Mouse (Mus musculus) urinary bladder, postnatal 14 days (tissue): Measurements from ENCODE around the gene Arhgef11.

Experiments used
- DNase-seq: peaks from one replicate; pipeline ENCODE4 v3.0.0; 2021; ENCODE audit warnings: low spot score

Arhgef11 gene

DNA sequence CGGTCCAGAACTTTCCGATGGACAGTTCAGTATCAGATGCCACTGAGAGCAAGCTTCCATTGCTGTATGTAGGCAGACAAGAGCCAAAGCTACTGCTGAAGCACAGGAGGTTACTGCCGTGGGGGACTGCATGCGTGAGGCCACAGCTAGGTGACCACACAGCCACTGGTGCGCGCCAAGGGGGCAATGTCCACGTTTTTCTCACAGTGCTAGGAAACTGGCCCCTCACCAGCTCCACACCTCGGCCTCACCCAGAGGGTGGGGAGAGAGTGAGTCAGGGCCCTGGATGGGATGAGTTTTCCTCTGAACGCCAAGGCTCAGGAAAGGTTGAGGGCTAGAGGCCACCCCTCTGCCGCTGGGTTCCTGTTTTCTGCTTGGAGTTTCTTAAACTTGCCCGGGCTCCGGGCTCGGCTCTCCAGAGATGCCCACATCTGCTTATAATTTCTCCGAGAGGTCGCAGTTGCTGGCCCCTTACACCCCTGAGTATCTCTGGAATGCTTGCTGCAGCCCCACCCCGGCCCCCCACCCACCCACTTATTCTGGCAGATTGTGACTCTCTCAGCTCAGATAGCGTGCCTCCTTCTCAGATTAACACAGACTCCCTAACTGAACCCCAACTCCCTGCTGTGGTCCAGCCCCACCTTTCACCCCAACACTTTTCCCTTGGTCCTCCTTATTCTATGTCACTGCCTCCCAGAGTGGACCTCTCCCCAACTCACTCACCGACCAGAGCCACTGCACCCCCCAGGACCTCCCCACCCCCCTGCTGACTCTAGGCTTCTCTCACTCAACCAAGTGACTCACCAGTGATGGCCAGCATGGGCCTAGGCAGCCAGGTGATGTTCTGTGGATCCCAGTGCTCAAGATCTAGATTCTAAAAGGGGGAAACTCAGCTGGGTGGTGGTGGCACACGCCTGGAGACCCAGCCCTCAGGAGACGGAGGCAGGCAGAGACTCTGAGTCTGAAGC is 144.3 kb downstream of the Arhgef11 start:
- no peak for DNase-seq

DNA sequence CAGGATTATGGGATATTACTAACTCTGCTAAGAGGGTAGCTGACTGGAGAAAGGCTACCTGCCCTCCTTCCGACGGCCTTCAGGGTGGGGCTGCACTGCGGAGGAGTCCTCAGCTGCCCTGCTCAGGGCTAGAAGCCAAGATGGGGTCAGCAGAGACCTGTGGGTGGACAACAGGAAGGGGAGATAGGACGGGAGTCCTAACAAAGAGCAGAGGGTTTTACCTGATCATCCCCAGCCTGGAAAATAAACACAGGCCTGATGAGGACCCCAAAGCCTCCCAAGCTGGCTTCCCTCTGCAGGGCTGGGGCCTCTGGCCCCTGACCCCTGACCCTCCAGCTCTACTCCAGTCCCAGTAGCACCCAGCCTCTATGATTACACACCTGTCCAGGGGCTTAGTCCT is 145.8 kb downstream of the Arhgef11 start:
- DNase-seq: no peak

DNA sequence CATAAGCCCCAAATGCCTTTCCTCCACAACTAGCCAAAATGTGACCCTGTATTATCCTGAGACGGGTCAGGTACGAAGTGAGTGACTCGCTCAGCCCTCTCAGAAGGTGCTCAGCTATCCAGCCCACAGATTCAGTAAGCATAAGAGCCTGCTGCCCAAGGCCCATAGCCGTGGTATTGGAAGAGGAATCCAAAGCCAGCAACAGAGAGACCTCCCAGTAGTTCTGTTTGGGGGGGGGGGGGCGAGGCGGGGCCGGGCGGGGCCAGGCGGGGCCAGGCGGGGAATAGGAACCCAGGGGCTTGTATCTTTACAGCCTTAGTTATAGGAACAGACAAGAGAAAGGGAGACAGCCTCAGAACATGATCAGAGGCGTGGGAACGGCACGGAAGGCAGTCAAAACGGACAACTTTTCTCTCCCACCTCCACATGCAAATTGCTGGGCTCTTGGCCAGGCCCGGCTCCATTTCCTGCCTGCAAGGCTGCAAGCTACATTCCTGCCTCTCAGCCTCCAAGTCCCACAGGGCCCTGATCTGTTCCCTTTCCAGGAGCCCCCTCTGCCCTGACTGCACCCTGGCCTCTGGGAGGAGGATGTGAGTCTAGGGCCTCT is 146.4 kb downstream of the Arhgef11 start:
- peak; percentile 72 for DNase-seq

DNA sequence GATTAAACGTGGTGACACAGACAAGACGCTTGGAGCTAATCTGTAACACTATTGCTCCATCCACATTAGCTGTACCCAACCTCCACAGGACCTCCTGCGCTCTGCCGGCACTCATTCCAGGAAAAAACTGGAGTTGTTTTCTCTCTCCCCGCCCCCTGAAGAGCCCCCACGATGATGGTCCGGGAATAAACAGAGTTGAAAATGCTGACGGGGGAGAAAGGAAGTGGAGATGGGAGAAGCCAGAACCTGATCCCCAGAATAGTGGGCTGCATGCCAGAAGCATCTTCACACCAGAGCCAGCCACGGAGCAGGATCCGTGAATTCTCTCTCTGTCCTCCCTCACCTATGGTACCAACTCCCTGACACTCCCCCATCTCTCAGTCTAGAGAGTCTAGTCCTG is 147.1 kb downstream of the Arhgef11 start:
- peak; percentile 30 for DNase-seq

DNA sequence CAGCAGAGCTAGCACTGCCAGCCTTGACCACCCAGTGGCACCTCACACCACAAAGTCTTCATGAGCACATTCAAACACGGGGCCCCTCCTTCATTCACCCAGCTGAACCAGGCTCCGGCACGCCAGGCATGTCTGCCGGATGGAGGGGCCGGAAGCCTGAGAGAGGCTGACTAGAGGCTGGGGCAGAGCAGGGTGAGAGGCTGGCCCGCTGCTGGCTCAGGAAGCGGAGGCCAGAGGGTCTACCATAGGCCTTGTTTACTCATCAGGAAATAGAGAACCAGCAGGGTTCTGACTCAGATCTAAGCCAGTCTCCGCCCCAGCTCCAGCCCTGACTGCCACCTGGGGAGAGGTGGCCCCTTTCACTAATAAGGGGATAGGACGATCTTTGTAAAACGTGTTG is 147.7 kb downstream of the Arhgef11 start:
- DNase-seq: peak; percentile 46

DNA sequence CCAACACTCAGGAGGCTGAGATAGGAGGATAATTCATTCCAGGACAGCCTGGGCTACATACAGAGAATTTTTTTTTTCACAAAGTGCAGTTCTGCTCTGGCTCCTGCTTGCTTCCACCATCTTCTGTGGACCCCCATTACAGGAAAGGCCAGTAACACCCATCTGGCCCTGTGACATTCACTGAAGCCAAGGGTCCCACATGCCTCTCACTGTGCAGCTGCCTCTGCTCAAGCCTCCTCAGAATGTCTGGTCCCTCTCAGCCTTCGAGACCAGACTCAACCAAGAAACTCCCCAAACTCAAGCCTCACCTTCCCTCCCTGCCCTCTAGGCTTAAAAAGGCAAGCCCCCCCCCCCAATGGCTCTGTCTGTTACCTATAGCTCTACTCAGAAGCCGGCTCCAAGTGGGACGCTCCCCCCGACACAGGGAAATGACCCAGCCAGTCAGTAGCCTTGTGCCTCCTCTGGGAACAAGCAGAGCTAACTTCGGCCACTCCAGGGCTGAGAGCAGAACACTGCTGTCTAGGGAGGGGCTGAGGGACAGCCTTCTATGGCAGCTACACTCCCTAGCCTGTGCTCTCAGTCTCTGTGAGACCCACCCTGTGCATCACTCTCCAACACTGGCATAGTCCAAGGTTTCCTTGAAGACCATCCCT is 148.4 kb downstream of the Arhgef11 start:
- no peak for DNase-seq

DNA sequence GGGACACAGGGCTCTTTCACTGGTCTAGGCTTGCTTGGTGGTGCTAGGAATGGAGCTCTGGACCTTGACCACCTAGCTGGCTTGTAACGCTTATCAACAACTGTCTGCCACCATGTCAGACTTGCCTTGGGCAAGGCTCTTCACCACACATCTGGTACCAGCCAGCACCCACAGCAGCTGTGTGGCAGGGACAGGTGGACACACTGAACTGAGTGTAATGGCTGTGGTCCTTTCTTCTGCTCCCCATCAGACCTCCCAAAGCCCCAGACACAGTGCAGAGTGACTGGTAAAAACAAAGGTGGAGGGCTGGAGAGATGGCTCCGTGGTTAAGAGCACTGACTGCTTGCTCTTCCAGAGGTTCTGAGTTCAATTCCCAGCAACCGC is 148.9 kb downstream of the Arhgef11 start:
- DNase-seq: no peak

DNA sequence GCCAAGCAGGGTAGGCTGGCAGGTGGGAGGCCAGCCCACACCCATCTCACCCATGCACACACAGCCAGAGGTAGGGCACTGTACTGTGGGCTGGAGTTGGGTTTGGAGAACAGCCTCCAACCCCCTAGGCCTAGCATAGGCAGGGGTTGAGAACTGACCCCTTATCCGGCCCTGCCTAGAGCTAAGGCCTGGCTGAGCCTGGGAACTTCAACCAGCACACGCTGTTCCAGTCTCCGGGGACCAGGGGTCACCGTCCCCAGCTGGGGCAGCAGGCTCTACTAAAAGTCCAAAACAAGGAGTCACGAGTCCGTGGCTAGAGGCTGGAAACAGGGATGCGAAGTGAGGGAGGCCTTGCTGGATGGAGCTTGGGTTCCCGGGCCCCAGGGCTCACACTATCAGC is 150.4 kb downstream of the Arhgef11 start:
- DNase-seq: no peak

DNA sequence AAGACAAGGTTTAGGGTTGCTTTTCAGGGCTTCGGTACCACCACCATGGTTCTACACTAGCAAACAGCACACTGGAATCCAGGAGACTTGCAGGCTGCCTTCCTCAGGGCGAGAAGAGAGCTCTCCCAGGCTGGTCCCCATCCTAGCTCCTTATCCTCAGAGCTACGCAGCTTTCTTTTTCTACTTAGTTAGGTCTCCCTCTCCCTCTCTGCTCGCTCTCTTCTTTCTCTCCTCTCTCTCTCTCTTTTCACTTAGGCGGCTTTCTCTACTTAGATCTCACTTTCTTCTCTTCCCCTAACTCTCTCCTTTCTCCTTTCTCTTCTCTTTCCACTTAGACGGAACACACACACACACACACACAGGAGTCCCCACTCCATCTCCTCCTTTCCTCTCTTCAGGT is 151.1 kb downstream of the Arhgef11 start:
- DNase-seq: no peak

DNA sequence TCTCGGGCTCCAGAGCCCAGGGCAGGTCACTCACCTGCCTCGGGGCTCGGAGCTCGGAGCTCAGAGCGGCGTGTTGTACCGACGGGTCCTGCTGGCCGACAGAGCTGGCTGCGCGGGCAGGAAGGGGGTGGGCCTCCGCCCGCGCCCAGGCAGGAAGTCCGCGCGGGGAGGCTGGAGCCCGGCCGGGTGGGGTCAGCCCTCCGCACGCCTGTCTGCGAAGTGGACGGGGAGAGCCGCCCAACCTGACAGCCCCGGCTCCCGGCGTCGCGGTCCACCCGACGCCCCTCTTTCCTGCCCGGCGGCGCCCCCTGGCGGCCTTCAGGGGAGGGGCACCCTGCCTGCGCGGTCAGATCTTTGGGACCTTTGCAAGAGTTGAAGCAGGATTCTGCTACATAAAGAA is 151.5 kb downstream of the Arhgef11 start:
- DNase-seq: peak; percentile 84

DNA sequence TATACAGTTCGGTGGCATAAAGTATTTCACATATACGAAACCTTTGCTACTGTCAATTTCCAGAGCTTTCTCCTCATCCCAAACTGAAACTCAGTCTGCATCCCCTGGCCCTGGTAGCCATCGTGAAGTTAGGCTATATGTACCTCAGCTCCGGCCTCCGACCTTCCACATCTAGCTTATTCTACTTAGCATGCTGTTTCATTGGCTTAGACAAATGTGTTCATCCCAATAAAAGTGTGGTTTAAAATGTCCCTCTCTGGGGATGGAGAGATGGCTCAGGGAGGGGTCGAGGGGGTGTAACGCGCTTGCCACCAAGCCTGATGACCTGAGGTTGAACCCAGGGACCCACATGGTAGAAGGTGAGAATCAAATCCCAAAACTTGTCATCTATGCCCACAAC is 152.1 kb downstream of the Arhgef11 start:
- no peak for DNase-seq

DNA sequence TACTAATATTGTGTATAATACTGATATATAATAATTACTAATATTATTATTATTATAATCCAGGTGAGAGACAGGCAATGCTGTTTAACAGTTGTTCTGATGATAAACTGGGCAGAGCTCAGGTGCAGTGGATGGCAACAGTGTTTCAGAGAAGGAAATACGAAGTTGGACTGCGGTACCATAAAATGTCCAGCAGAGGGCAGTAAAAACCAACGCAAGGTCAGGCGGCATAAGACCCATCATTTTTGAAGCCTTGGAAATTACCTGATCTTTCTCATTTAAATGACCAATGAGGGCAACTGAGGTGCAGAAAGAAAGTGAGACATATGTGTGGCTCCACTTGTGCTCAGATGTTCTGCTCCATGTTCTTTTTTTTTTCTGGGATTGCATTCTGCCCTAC is 152.9 kb downstream of the Arhgef11 start:
- DNase-seq: peak; percentile 55

DNA sequence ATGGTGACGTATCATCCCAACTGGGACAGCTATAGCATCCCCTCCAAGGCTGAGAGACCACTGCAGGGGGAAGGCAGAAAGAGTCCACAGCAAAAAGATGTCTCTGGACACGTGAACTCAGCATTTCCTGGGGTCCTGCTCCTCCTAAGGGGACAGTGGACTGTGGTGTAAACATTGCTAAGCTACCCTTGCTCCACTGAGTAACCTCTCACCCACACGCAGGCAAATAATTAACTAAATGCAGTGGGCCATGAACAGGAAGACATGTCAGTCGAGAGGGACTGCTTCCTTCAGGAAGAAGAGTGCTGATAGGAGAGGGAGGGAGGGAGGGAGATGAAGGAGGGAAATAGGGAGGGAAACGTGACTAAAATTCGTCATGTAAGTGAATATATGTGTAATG is 153.7 kb downstream of the Arhgef11 start:
- no peak for DNase-seq

DNA sequence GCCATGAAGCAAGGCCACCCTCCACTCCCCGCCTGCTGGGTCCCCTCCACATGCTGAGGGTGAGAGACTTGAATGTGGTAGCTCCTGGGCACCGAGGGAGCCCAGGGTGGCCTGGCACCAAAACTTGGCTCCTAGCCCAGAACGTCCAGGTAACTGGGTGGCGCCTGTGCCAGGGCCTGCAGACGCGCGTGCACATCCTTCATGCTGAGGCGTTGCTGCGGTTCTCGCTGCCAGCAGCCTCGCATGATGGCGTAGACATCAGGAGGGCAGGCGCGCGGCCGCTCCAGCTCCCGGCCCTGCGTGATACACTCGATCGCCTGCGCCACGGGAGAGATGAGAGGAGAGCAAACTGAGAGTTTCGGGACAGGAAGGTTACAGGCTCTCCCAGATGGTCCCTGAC is 160.9 kb downstream of the Arhgef11 start:
- DNase-seq: peak; percentile 41

DNA sequence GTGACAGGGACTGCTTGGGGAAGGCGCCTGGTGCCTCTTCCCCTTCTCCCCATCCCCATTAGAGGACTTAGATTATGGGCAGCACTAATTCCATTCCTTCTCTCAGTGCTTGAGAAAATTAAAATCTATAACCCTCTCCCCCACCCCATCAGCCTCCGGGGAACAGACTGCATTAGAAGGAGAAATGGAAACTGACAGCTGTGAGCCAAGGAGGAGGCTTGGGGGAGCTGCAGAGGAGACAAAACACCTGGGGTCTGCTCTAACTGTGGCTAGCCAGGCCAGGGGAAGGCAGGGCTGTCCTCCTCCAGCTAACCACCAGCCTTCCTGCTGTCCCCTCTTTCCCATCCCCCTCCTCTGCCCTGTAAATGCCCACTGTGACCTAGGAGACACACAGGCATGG is 161.7 kb downstream of the Arhgef11 start:
- no peak for DNase-seq

DNA sequence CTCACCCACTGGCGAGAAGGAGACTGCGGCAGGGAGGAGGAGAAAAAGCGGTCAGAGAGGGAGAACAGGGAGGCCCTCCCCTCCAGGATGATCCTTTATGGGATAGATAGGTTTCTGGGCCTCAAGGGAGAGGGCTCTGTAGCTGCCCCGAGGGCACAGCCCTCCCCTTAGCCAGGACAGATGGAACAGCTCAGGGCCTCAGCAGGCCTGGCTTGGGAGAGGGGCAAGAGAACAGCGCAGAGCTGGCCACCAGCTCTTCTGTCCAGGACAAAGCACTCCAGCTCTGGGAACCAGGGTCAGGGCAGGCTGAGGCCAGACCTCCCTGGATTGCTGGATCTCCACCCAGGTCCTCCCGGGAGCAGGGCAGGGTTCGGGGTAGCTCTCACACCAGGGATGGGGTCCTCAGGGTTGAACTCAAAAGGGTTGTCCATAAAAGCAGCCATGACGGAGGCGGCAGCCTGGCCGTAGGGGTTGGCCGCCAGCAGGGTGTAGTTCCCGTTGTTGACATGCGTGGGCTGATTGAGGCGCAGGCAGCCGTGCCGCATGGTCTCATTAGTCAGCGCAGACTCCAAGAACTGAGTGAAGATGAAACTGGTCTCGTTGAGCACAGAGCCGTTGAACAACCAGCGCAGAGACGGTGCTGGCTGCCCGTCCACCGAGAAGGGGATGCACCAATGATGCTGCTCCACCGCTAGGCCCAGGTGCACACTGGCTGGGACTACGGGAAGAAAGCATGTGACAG is 166.1 kb downstream of the Arhgef11 start:
- no peak for DNase-seq

DNA sequence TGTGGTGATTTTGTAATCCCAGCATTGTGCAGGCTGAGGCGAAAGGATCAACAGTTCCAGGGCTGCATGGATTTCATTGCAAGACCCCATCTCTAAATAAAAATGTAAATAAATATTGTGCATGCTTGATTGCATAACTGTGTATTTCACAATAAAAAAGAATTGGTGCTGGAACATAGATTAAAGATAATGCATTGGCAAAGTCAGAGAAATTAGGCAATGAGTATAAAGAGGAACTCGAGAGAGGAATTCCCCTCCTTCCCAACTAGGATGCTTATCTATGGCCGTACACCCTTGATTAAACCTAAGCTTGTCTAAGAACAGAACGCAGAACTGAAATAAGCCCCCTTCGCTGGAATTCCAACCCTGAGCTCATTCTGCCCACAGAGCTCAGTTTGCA is 167.8 kb downstream of the Arhgef11 start:
- DNase-seq: no peak

DNA sequence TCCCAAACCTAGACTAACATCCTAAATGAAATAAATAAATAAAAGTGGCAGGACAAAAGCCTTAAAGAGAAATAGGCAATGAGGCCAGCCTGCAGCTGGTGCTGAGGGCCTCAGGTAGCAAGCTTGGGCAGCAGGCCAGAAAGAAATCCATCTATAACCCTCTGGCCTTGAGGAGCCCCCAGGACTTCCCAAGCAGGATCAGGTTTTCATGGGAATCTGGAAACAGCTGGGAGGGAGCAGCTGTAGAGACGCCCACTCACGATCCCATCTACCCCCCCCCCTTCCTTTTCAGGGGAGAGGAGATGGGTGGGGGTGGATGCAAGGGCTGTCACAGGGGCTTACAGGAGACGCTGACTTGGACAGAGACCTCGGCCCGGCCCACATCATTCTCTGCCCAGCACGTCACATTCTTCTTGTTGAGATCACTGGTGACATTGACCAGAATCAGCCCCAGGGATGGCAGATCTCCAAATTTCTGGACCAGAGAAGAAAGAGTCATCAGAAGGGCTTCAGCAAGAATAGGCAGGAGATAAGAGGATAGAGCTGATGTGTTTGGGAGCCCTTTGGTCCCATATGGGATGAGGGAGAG is 168.4 kb downstream of the Arhgef11 start:
- DNase-seq: no peak
